Mouse (Mus musculus) adrenal gland, postnatal 25 days (tissue): ENCODE measurements around the gene Trim39. TPM values are rescaled to one million over a fixed set of nuclear protein-coding genes. Genes with fewer than 3 reads are reported as not detected.

Experiments
- DNase-seq: peaks from one replicate; pipeline ENCODE4 v3.0.0; 2021; ENCODE audit warnings: mixed read lengths
- long read RNA-seq: library from polyadenylated mRNA; stranded (forward); transcript quantifications from one replicate; pipeline ENCODE4 v2.0.0, GENCODE M21; 2021
- total RNA-seq: library from RNA; stranded (reverse); gene quantifications from 2 replicates; pipeline ENCODE4 v1.2.3, GENCODE M21; 2021

The Trim39 gene
- total RNA-seq = 22.5 and 23.0 TPM in 2 replicates
- long read RNA-seq, transcript Trim39-203 (7 exons, 3,204 nt) = major isoform, 15 of 30 reads
- long read RNA-seq, partial matches to known transcripts = 4 of 30 reads
- long read RNA-seq, other reads (novel, unspliced or antisense) = 7 of 30 reads

- no peak for DNase-seq
Measured at GRCm38 (mm10) chr17:36271586-36272256, at the start of gene Trim39. TSS of gene Trim39 (minus strand) at chr17:36272247.

DNA sequence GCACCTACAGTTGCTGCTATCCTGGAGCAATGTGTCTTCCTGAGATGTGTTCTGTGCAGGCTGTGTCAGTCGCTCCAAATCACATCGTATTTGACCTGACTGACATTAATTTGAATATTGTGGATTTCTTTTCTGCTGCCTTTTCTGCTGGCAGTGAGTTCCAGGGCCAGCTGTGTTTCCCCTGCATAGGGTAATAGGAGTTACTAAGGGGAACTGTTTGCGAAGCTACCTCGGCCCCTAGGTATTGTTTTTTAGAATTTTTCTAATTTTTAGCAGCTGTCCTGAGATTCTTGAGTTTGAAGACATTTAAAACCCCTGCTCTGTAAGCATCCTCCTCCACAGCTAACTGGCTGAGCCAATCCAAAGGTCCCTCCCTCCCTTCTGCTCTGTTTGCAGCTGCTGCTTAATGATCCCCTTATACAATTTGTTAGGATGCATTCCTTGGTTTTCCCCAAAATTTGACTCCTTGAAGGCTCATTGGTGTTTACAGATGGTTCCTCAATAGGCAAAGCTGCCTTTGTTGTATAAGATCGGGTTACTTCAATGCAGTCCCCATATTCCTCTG is 43.7 kb upstream of the Trim39 start:
- no peak for DNase-seq

DNA sequence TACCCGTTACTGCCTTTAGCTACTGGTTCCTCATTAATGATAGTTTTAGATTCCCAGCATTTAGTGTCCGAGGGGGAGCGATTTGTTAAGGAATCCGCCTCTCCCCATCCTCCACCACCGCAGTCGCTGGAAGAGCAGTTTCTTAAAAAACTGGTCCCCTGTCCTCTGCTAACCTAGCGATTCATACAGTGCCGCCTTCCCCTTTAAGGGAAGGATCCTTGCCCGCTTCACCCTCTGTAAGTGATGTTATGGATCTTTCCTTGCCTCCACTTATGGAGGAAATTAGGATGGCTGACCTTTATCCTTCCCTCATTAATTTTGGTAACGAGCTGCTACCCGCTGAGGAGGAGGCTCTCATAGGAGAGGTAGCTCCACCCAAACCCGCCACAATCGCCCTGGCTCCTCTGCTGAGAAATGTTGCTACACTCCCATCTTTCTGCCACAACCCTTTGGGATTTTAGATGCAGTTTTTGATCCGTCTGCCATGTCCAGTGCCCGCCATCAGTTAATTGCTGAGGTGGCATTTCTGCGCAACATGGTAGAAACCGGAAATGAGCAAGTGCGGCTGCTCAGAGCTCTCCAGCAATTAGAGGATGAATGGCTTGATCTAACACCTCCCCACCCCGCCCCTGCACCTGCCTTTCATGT is 43.1 kb upstream of the Trim39 start:
- DNase-seq = peak; percentile 31

DNA sequence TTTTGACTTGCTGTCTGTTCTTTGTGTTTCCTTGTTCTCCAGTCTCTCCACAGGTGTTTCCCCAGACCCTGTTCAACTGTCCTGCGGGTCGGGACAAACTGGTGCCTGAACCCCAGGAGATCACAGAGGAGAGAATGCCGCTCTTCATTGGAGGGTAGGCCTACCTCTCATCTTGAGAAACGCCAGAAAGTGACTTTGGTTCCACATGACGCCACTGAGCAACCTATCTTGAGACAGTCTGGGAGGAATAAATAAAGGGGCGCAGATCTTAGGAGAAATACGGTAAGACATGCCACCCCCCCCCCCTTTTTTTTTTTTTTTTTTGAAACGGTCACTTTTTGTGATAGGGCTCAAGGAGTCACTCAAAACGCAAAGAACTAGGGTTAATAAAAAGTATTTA is 42.5 kb upstream of the Trim39 start:
- DNase-seq = no peak

DNA sequence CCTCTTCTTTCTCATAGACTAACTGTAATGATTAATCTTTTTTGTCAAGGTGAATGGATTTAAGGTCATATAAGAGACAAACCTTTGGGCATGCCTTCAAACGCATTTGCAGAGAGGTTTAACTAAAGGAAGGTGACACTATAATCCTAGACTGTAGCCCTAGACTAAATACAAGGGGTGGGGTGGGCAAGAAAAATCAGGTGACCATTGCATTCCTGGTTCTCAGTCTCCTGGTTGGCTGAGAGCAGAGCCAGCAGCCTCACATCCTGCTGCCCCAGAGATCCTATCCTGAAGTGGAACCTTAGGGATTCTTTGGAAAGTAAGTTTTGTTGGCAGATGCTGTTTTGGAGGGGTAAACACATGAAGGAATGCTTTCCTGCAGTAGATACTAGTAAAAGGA is 37.2 kb upstream of the Trim39 start:
- DNase-seq = no peak

- DNase-seq = peak; percentile 45
Measured at GRCm38 (mm10) chr17:36308855-36309254, 36.8 kb upstream of the Trim39 start.

GRCm38 (mm10) chr17:36286390-36286789 is 14.3 kb upstream of the Trim39 start, which contains the start of gene H2-M10.2:
TSS of gene H2-M10.2 (minus strand) at chr17:36286490.
- DNase-seq = no peak

GRCm38 (mm10) chr17:36281521-36282245 is 9.6 kb upstream of the Trim39 start:
- no peak for DNase-seq

- DNase-seq = no peak
Measured at GRCm38 (mm10) chr17:36274776-36275175, 2.7 kb upstream of the Trim39 start.

- no peak for DNase-seq
Measured at GRCm38 (mm10) chr17:36273796-36274195, 1.7 kb upstream of the Trim39 start.

DNA sequence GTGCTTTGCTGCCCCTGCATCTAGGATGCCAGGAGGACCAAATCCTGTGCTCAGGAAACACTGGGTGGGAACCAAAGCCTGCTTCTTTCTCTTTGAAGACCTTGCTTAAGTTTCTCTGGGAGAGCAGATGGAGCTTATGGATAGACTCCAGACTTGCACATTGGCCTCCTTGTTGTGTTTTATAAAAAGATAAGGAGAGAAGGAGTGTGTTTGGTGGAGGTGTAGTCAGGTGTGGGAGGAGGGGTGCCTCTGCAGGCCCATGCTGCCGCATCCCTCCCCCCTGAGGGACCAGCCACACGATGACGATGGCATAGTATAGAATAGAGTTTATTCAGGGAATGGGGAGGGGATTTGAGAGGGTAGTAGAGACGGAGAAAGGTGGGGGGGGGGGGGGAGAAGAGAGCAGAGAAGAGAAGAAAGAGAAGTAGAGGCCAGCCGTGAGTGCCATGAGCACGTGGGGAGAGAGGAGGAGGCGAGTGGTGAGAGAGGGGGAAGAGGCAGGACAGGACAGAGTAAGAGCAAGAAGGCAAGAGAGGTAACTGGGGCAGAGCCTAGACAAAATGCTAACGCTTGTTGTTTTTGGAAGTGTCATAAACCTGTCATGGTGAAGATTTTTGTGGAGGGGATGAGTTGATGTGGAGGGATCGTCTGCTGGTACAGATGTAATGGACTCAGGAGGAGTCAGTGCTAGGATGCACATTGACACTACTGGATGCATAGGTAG is 758 bp upstream of the Trim39 start:
- no peak for DNase-seq

DNA sequence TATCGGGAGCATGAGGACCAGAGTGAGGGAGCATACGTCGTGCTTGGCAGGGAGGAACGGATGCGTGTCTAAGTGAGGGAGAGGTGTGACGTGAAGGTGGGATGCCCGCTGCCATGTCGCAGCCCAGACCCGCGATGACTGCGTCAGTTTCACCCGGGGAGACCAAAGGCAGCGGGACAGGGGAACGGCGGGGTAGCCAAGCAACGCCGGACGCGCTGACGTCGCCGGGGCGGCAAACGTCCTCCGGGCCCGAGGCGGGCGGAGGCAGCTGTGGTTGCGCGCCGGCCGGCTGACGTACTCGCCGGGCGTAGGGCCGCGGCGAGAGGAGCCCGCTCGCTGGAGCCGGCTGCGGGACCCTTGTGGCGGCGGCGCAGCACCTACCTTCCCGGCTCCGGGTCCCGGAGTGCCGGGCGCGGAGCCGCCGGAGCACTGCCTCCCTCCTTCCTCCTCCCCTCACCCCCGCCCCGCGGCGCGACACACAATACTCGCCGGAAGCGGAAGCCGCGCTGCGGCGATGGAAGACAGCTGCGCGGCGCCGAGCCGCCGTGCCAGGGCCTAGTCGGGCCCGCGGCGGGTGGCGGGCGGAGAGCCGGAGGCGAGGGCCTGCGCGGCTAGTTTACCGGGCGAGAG is 976 bp downstream of the Trim39 start:
- peak; percentile 89 for DNase-seq

DNA sequence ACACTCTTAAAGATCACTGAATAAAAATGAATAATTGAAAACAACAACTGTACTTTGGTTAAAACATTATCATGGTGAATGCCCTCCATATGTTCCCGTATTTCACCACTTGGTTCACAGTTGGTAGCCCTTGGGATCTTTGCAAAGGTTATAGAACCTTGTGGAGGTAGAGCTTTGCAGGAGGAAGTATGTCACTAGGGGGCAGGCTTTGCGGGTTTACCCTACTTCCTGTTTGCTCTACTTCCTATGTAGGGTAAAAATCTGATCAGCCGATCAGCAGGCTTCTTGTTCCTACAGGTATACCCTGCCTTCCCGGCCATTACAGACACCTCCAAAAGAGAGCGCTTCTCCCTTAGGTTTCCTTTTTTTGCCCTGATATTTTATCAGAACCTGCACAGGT is 6.2 kb downstream of the Trim39 start:
- no peak for DNase-seq

GRCm38 (mm10) chr17:36264273-36264925 is 7.6 kb downstream of the Trim39 start:
- DNase-seq = no peak

DNA sequence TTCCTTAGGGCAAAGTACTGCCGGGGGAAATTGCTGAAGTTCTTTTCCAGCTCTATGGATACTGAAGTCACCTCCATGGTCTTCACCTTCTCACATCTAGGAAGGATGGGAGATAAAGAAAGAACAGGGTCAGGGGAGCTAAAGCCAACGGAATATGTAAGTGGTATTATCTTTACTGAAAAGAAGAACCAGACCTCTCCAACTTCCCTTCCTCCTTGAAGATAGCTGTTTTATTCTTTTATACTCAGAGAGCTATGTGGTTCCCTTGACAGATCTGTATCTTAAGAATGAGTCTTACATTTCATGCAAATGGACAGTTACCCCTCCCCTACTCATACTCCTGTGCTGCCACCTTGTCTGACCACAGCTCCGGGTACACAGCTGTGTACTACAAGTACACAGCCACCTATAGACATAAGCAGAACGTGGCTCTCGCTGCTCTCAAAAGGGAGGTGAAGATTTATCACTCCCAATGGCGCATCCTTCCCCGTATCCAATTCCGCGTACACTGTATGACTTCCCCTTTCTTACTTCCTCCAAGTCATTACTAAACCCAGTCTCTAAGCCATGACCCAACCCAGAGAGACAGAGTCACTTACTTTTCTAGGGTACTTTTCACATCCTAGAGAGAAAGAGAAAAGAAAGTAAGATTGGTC is 10.4 kb downstream of the Trim39 start:
- no peak for DNase-seq

DNA sequence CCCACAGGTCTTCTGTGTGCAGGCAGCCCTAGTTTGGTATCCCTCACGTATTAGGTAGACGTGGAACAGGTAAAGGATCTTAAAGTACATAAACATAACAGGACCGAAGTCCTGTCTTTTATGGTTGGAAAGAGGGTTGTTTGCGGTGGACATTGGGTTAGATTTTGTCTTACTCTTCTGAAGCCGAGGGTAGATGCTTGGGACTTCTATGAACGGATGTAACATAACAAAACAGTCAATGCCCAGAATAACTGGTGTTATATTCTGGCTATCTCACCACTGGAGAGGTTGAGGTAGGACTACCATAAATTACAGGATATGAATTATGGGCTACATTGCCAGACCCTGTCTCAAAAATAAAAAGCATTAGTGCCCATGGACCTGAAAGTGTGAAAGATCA is 14.1 kb downstream of the Trim39 start, which contains the start of gene Rpp21:
Rpp21 (minus strand) TSS at position 101 of the 400 bp plus-strand sequence.
- no peak for DNase-seq

GRCm38 (mm10) chr17:36257241-36257947 is 14.7 kb downstream of the Trim39 start:
- peak; percentile 79 for DNase-seq

GRCm38 (mm10) chr17:36253087-36253600 is 18.9 kb downstream of the Trim39 start:
- no peak for DNase-seq

- DNase-seq = peak; percentile 30
Measured at GRCm38 (mm10) chr17:36252250-36252876, 19.7 kb downstream of the Trim39 start.
